Mouse (Mus musculus) spleen, embryonic (tissue): ENCODE results near the gene Gm20075.
"Not testable (repeated sequence)": the region's sequence is repeated elsewhere in the genome, so short reads cannot be mapped to it uniquely, and the experiment has no call there.

Source experiments
- CTCF ChIA-PET: fragments of 350-600 bp; sonication (Branson Sonifier 250); formaldehyde crosslinking; loops from one replicate; lab custom pipeline; 2022; lab: Charles Lee

Gene Gm20075

DNA sequence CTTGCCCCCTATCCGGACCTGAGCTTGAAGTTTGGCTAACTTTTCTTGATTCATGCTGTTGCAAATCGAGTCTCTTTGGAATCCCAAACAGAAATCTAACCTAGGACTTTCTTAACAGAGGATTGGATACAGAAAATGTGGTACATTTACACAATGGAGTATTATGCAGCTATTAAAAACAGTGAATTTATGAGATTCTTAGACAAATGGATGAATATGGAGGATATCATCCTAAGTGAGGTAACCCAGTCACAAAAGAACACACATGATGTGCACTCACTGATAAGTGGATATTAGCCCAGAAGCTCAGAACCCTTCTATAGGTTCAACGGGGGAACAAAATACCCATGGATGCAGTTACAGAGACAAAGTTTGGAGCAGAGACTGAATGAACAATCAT, at the start of gene Gm20075:
TSS of gene Gm20075 (minus strand) at position 101 of the 400 bp plus-strand sequence.
- CTCF ChIA-PET: not testable (repeated sequence)

- CTCF ChIA-PET: no interaction called here
These were observed 47.9 kb upstream of the Gm20075 start for GRCm38 (mm10) chr13:96129081-96129480.

GRCm38 (mm10) chr13:96126669-96127068, 45.5 kb upstream of the Gm20075 start:
- CTCF ChIA-PET: interaction anchor here (0.8 kb wide), 1 partner anchor 12 kb away, joined by 3 read pairs; no protein-coding TSS in a partner anchor

GRCm38 (mm10) chr13:96125011-96125410, 43.8 kb upstream of the Gm20075 start:
- CTCF ChIA-PET: no interaction called here

- CTCF ChIA-PET: no interaction called here
These were observed 31.5 kb upstream of the Gm20075 start for GRCm38 (mm10) chr13:96112711-96113110.

GRCm38 (mm10) chr13:96110767-96111166, 29.6 kb upstream of the Gm20075 start:
- CTCF ChIA-PET: no interaction called here

DNA sequence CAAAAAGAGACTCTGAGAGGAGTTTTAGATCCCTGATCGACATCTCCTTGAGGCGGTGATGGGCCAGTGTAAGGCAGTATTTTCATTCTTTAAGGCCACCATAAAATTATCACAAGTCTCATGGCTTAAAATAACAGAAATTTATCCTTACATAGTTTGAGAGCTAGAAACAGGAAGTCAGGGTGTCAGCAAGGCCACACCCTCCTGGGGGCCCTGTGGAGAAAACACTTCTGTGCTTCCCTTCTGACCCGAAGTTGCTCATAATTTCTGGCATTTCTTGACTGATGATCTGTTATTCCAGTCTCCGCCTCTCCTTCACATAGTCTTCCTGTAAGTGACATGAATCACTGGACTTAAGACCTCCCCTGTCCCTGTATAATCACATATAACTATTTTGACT, 25.2 kb upstream of the Gm20075 start:
- CTCF ChIA-PET: no interaction called here

GRCm38 (mm10) chr13:96090929-96091328, 9.8 kb upstream of the Gm20075 start:
- CTCF ChIA-PET: no interaction called here

DNA sequence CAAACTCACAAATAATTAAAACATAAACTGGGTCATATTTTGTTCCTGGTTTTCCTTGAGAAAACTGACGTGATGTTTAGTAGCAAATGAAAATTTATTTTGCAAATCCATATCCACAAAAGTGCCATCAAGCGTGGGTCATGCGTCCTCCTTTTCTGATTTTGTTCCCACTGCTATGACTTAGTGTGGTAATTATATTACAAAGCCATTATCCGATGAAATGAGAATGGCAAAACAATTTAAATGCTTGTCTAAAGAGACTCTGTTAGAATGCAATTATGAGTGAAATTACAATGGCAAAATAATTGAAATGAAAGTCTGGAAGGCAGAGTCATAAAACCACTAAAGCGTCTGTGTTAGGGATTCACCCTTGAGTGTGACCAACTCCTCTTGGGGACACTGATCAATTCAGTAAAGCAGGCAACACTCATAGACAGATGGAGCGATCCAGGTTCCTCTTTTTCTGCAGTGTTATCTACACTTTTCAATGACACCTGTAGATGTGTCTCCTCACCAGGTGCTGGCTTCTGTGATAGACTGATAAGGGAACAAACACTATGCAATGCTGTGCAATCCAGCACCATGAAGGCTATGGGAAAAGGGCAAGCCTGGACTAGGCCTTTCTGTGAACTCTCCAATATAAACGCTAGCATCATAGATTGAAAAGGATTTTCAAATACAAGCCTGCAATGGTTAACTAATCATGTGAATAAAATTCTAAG, 4.6 kb upstream of the Gm20075 start:
- CTCF ChIA-PET: no interaction called here

GRCm38 (mm10) chr13:96081754-96082153, 578 bp upstream of the Gm20075 start, which contains the start of gene Gm17190:
Gene Gm17190 (plus strand): TSS chr13:96082054.
- CTCF ChIA-PET: not testable (repeated sequence)

DNA sequence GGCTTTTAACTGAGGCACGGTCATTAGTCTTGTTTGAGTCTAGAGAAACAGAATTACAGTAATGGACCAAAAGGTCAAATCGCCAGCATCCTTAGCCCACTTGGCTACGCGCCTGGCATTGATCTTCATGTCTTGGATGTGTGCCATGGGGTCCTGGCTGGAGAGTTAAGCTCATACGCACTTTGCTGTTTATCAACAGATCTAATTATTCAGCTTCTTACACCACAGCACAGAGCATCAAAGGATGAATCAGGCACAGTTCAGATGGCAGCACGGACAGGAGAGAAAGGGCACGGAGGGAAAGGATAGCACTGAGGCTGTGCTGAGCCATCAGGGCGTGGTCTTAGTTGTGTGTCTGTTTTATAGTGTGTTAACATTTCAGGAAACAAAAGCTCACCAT, 7.6 kb downstream of the Gm20075 start:
- CTCF ChIA-PET: no interaction called here

DNA sequence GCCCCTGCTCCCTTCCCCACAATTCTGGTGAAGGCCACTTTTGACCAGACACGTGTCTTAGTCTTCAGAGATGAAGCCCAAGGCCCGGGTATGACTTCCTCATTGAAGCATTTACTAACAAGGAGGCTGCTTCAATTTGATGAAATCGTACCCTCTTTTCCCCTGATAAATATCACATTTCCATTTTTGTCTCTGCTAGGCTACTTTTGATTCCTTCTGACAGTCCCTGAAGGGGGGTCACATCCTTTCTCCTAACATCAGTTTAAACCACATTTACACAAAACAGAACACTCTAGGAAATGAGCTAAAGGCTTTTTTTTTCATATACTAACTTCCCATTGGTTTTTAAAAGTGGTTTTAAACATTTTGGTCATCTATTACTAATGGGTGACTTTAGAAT, 28.4 kb downstream of the Gm20075 start:
- CTCF ChIA-PET: interaction anchor here (0.7 kb wide), 1 partner anchor 13 kb away, joined by 27 read pairs; no protein-coding TSS in a partner anchor

DNA sequence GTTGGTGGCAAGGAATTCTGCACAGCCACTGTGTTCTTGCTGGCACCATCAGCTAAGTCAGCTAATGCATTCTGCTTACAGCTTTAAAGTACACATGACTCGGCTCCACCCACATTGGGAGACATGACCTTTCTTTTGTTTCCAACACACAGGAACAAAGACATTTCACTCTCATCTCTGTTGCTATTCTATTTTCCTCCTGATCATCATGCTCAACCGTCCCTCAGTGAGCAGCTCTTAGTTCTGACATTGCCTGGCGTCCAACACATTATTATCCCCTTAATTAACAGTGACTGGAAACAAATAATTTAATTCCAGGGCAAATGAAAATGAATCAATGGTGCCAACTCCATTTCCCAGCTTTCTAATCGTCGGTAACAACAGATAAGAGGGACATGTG, 35.8 kb downstream of the Gm20075 start:
- CTCF ChIA-PET: no interaction called here

GRCm38 (mm10) chr13:96040275-96041042, 40.7 kb downstream of the Gm20075 start:
- CTCF ChIA-PET: no interaction called here

GRCm38 (mm10) chr13:96039536-96039935, 41.6 kb downstream of the Gm20075 start:
- CTCF ChIA-PET: no interaction called here

DNA sequence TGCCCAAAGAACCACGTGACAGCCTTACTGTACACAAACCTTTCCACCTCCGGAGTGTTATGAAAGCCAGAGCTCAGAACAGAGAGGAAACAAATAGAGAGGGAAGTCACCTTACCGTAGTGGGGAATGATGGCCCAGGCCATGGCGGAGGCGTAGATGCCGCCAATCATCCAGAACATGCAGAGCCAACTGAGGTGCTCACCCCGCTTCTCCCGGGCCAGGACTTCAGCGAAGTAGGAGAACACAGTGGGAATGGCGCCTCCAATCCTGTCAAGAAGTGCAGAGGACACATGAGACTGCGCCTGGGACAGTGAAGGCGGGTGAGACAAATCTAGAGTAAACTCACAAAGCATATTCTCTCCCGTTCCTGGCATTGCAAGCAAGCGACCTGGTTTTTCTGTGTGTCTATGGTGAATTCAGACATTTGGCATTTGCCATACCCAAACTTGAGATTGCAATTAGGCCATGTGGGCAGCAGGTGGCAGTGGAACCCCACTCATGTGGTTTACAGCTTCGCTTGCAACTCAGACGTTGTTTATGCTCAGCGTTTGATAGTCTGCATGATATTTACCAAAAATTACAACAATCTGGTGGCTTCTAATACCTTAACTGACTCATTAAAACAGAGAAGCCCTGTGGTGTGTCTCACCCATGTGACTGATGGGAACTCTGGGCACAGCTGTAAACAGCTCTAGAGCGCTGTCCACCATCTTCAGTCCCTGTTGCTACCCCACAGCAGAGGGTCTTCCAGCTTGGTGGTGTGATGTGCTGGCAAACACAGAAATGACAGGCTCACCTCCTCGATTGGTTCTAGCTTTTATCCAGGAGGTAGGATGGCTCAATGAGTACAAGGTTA, 50.6 kb downstream of the Gm20075 start:
- CTCF ChIA-PET: interaction anchor here (0.7 kb wide), 1 partner anchor 1069 kb away, joined by 3 read pairs; the partner anchor contains the start of gene Gm6169
